8 mouse cellular contexts compared by ENCODE assay signal in genomic region chr17:34941344-34942041, GRCm38 (mm10). TPM values are rescaled to one million over a fixed set of nuclear protein-coding genes. Genes with fewer than 3 reads are reported as not detected.
DNase-seq lines count a peak whose midpoint lies in the region; ATAC-seq lines count a peak whose summit lies in the region.

No protein-coding gene starts in this region.

- H3K9ac ChIP-seq in liver, embryonic 13.5 days = peak overlapping the region; percentile 57

- 9% methylated on average over 15 of the region's 15 CpGs for whole genome bisulfite sequencing in liver, embryonic 13.5 days (ENCODE audit: insufficient replicate concordance)

- peak; percentile 56 for ATAC-seq in liver, embryonic 13.5 days (ENCODE audit: low read depth)

- H3K4me2 ChIP-seq in liver, embryonic 13.5 days = peak overlapping the region; percentile 70

- intact Hi-C loops in heart, postnatal 25 days (cut with DNase I) = no loop called here
- intact Hi-C loops in heart, postnatal 10 days (cut with DNase I) = no loop called here
- intact Hi-C loops in gastrocnemius, postnatal 14 days (cut with DNase I; ENCODE audit: low total_unique reads) = no loop called here

- H3K27me3 ChIP-seq in liver, embryonic 13.5 days = no peaks in the 10 kb centered on the region

- peak; percentile 96 for DNase-seq in heart, adult 11 months
- no peak for DNase-seq in heart, postnatal 25 days (ENCODE audit: low spot score)
- DNase-seq in embryo, embryonic 10.5 days (ENCODE audit: low spot score) = peak; percentile 67
- DNase-seq in heart, postnatal 10 days = peak; percentile 52 to 57
- DNase-seq in liver, embryonic 13.5 days = no peak
- peak; percentile 24 for DNase-seq in testis, postnatal 14 days (ENCODE audit: low spot score)
- DNase-seq in cerebellum, adult 8-10 months = no peak
- DNase-seq in gastrocnemius, postnatal 14 days = no peak

- H3K4me3 ChIP-seq in liver, embryonic 13.5 days (replicated peaks) = peak overlapping the region; percentile 45

- peak overlapping the region; percentile 74 for H3K27ac ChIP-seq in liver, embryonic 13.5 days

- peaks cover 29% of the 10 kb centered on the region for H3K4me1 ChIP-seq in liver, embryonic 13.5 days (replicated peaks)

- H3K9me3 ChIP-seq in liver, embryonic 13.5 days (replicated peaks) = no peaks in the 10 kb centered on the region

- no peaks in the 10 kb centered on the region for H3K36me3 ChIP-seq in liver, embryonic 13.5 days

RNA-seq across cellular contexts. Expression of gene Neu1, which starts 10.4 kb away (rescaled TPM):
- total RNA-seq in heart, postnatal 25 days (2021) = 10 to 100 TPM; 12.7 to 14.1 TPM
- total RNA-seq in heart, postnatal 10 days (2021) = 10 to 100 TPM; 12.2 to 12.6 TPM
- polyA plus RNA-seq in liver, embryonic 13.5 days (2015; fragmentation: Nextera tagmentation; extraction: Ambion mirVana) = 14.2 and 15.2 TPM in 2 replicates
- total RNA-seq in gastrocnemius, postnatal 14 days (2021) = 1 to 10 TPM; 8.0 to 8.3 TPM

RNA-seq across cellular contexts. Expression of gene Hspa1b, which starts 17.5 kb away (rescaled TPM):
- total RNA-seq in heart, postnatal 25 days (2021) = 1 to 10 TPM; 1.9 to 6.9 TPM
- 1 to 10 TPM; 3.9 to 4.5 TPM for total RNA-seq in heart, postnatal 10 days (2021)
- 0.07 and 0.15 TPM in 2 replicates for polyA plus RNA-seq in liver, embryonic 13.5 days (2015; fragmentation: Nextera tagmentation; extraction: Ambion mirVana)
- 1 to 10 TPM; 2.6 to 5.9 TPM for total RNA-seq in gastrocnemius, postnatal 14 days (2021)

RNA-seq across cellular contexts. Expression of gene Slc44a4, which starts 27.2 kb away (rescaled TPM):
- not detected for total RNA-seq in heart, postnatal 25 days (2021)
- not detected for total RNA-seq in heart, postnatal 10 days (2021)
- 1.5 TPM in 2 replicates for polyA plus RNA-seq in liver, embryonic 13.5 days (2015; fragmentation: Nextera tagmentation; extraction: Ambion mirVana)
- under 1 TPM in 1 of 2 experiments, not detected in 1; 0.09 TPM for total RNA-seq in gastrocnemius, postnatal 14 days (2021)

RNA-seq across cellular contexts. Expression of gene Gm20481, which starts 28.2 kb away (rescaled TPM):
- total RNA-seq in heart, postnatal 25 days (2021) = not detected
- total RNA-seq in heart, postnatal 10 days (2021) = not detected
- polyA plus RNA-seq in liver, embryonic 13.5 days (2015; fragmentation: Nextera tagmentation; extraction: Ambion mirVana) = not detected in 2 replicates
- total RNA-seq in gastrocnemius, postnatal 14 days (2021) = not detected

RNA-seq across cellular contexts. Expression of gene Hspa1a, which starts 30.5 kb away (rescaled TPM):
- total RNA-seq in heart, postnatal 25 days (2021) = 1 to 10 TPM; 2.9 to 7.7 TPM
- 1 to 10 TPM; 2.6 TPM for total RNA-seq in heart, postnatal 10 days (2021)
- 2.1 and 2.3 TPM in 2 replicates for polyA plus RNA-seq in liver, embryonic 13.5 days (2015; fragmentation: Nextera tagmentation; extraction: Ambion mirVana)
- 1 to 10 TPM; 3.8 to 6.8 TPM for total RNA-seq in gastrocnemius, postnatal 14 days (2021)

Comparison
In these comparisons a context has a peak if more than half of its experiments do, and no peak if none do; other contexts are left out.
1. DNase-seq: peak in heart, adult 11 months (single experiment), embryo, embryonic 10.5 days (single experiment), heart, postnatal 10 days (2 of 2) and testis, postnatal 14 days (single experiment); none in heart, postnatal 25 days (single experiment), liver, embryonic 13.5 days (single experiment), cerebellum, adult 8-10 months (single experiment) and gastrocnemius, postnatal 14 days (single experiment).